Mouse (Mus musculus) 416B (cell line): ENCODE results near the gene Atp6v0c.
"Not testable (repeated sequence)": the region's sequence is repeated elsewhere in the genome, so short reads cannot be mapped to it uniquely, and the experiment has no call there.

ENCODE experiments used
- DNase-seq: peaks from one replicate; pipeline ENCODE4 v3.0.0; 2011; ENCODE audit warnings: low read depth

The Atp6v0c gene

GRCm38 (mm10) chr17:24157121-24157520 lies 12.4 kb downstream of the Atp6v0c start:
- no peak for DNase-seq

- DNase-seq = no peak
These were observed 13.1 kb downstream of the Atp6v0c start for GRCm38 (mm10) chr17:24156394-24156793.

- DNase-seq = no peak
These were observed 13.8 kb downstream of the Atp6v0c start for GRCm38 (mm10) chr17:24155742-24156141.

- DNase-seq = no peak
These were observed 15.0 kb downstream of the Atp6v0c start for GRCm38 (mm10) chr17:24154463-24154862.

GRCm38 (mm10) chr17:24151890-24152563 lies 17.5 kb downstream of the Atp6v0c start:
- DNase-seq = peak; percentile 96

GRCm38 (mm10) chr17:24151382-24151781 lies 18.1 kb downstream of the Atp6v0c start:
- DNase-seq = no peak

- DNase-seq = no peak
These were observed 18.7 kb downstream of the Atp6v0c start, which contains the start of gene Pdpk1 for GRCm38 (mm10) chr17:24150824-24151223. TSS of gene Pdpk1 (minus strand) at chr17:24150924.

GRCm38 (mm10) chr17:24149421-24149820 lies 20.1 kb downstream of the Atp6v0c start:
- DNase-seq = no peak

- no peak for DNase-seq
These were observed 26.6 kb downstream of the Atp6v0c start for GRCm38 (mm10) chr17:24142897-24143296.

- peak; percentile 97 for DNase-seq
These were observed 28.0 kb downstream of the Atp6v0c start for GRCm38 (mm10) chr17:24141425-24141920.

GRCm38 (mm10) chr17:24140845-24141424 lies 28.6 kb downstream of the Atp6v0c start:
- peak; percentile 53 for DNase-seq

GRCm38 (mm10) chr17:24139968-24140367 lies 29.5 kb downstream of the Atp6v0c start:
- DNase-seq = no peak

- no peak for DNase-seq
These were observed 30.2 kb downstream of the Atp6v0c start for GRCm38 (mm10) chr17:24139256-24139655.

- DNase-seq = no peak
These were observed 32.1 kb downstream of the Atp6v0c start for GRCm38 (mm10) chr17:24137226-24137880.

GRCm38 (mm10) chr17:24134062-24134461 lies 35.4 kb downstream of the Atp6v0c start:
- DNase-seq = no peak

GRCm38 (mm10) chr17:24132919-24133318 lies 36.6 kb downstream of the Atp6v0c start:
- DNase-seq = not testable (repeated sequence)

GRCm38 (mm10) chr17:24131570-24131969 lies 37.9 kb downstream of the Atp6v0c start:
- DNase-seq = no peak

- DNase-seq = not testable (repeated sequence)
These were observed 40.3 kb downstream of the Atp6v0c start for GRCm38 (mm10) chr17:24129246-24129645.

GRCm38 (mm10) chr17:24127592-24127991 lies 41.9 kb downstream of the Atp6v0c start:
- peak; percentile 60 for DNase-seq

- DNase-seq = no peak
These were observed 42.7 kb downstream of the Atp6v0c start for GRCm38 (mm10) chr17:24126801-24127200.

- peak; percentile 81 for DNase-seq
These were observed 50.1 kb downstream of the Atp6v0c start for GRCm38 (mm10) chr17:24119446-24119845.
